Mouse (Mus musculus) right cerebral cortex, postnatal 14 days (tissue): ENCODE results near the gene Exoc8.

Source experiments
- DNase-seq: peaks from one replicate; pipeline ENCODE4 v3.0.0; 2022

The Exoc8 gene

DNA sequence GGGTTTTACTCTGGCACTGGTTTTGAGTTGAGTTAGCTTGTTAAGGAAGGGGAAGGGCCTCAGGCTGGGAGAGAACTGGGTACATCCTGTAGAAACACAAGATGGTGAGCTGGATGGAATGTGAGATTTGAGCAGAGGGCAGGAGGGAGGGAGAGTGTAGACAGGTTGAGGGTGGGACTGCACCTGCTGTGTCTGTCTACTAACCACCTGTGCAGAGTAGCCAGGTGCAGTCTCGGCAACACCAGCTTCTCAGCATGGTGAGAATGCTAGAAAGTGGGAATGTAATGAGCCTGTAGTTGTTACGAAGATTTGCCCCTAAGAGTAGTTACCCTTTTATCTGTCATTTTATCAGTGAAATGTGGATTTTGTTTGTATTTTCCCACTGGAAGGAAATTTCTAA lies 8.0 kb upstream of the Exoc8 start:
- DNase-seq = no peak

DNA sequence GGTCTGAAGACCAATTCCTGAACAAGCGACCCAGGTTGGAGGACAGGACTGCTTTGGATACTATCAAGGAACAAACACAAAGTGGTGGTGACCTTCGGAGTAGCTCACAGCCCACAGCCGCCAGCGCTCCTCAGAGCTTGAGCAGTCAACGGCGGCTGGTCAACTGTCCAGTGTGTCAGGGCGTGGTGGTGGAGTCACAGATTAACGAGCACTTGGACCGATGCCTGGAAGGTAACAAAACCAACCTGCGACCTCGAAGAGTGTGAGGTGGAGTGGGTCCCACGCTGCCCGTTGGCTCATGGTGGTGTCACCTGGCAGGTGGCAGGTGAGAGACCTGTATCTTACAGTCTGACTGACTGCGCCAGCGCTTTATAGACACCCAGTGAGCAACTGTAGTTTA lies 5.7 kb upstream of the Exoc8 start:
- DNase-seq = no peak

DNA sequence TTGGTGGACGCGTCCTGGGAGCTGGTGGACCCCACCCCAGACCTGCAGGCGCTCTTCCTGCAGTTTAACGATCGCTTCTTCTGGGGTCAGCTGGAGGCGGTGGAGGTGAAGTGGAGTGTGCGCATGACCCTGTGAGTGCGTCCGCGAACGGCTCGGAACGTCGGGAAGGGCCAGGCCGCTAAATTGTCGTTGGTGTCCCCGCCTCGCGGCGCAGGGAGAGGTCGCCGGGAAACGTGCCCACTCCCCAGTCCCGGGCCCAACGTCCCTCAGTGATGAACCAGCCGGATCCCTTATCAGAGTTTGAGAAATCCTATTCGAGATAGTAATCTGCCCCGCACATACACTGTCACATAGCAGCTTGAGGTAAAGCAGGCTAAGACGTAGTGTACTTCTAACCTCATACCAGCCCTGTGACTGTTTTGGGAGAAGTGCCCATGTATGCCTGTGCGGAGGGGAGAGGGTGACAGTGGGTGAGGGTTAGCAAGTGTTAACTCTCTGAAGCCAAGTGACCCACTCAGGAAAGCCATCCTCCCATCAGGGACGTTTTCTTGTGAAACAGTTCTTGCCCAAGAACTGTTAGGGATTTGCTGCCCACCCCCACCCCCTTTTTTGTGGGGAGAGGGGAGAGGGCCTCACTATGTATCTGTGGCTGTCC lies 873 bp upstream of the Exoc8 start:
- no peak for DNase-seq

DNA sequence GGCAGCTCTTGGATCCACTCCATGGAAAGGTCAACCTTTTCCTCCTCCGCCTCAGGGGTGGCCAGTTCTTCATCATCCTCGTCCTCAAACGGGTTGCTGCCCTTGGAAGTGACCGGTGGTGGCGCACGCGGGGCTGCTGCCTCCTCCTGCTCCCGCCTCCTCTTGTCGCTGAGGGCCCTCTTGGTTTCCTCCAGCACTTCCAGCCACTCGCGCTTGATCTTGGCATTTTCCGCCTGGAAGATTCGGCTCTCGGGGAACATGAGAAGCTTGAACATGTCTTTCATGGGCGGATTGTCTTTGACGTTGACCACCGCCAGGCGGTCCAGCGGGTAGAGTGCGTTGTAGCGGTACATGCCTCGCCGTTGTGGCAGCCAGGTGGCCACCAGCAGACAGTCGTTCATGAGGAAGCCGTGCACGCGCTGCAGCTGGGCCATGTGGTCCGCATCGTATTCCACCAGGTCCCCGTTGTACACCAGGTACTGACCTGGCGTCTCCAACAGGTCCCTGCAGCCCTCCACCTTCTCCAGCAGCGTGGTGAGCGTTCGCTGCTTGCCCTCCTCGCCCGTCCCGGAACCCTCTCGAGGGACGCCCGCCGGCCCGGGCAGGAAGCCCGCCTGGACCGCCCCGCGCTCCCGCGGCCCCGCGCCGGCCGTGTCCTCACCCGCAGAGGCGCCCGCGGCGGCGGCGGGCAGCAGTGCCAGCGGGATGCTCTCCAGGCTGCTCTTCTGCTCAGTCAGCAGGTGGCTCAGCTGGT lies 696 bp downstream of the Exoc8 start:
- peak; percentile 73 for DNase-seq

DNA sequence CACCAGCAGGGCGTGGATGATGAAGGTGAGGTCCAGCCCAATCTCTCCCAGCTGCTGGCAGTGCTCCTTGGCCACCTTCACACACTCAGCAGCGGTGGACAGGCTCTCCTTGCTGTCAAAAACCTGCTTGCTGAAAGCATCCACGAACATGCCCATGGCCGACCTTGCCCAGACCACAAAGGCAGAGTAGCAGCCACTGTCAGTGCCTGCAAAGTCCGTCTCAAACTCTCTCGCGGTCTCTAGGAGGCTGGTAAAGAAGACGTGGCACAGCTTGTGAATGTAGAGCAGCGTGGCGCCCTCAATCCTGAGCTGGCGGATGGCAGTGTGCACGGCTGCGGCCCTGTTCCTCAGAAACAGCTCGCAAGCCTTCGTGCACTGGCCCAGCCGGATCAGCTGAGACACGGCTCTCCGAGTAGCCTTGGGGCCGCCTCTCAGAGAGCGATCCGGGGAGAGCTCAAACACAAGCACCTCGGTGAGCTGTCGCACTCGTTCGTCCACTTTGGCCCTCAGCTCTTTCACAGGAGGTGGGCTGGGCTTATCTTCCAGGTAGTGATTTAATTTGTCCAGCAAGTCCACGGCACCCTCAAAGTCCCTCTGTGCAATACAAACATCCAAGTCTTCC lies 1.4 kb downstream of the Exoc8 start:
- DNase-seq = peak; percentile 26

DNA sequence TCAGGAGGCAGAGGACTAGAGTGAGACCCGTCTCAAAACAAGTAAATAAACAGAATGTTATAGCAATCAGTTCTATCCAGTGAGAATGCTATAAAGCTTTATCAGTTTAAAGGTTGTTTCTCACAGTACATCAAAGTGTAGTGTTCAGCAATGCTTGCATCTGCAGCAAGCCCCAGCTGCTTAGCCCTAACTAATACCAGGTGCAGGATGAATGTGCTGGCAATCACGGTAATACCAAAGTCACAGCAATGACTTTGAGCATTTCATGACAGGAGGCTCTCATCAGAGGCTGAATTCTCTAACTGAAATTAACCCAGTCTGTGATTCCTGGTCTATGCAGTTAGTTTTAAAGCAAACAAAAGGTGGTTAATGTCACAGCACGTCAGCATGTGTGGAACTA lies 4.9 kb downstream of the Exoc8 start:
- no peak for DNase-seq

DNA sequence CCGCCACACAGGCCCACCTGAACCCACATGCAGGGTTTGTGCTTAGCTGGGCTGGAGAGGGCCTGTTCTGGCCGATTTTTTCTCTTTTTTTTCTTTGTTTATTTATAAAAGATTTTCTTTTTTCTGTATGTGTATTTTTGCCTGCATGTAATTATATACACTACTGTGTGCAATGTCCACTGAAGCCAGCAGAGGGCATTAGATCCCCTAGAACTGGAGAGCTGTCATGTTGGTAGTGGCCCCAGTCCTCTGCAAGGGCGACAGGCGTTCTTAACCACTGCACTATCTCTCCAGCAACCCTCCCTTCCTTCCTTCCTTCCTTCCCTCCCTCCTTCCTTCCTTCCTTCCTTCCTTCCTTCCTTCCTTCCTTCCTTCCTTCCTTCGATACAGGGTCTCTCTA lies 9.1 kb downstream of the Exoc8 start:
- DNase-seq = no peak

DNA sequence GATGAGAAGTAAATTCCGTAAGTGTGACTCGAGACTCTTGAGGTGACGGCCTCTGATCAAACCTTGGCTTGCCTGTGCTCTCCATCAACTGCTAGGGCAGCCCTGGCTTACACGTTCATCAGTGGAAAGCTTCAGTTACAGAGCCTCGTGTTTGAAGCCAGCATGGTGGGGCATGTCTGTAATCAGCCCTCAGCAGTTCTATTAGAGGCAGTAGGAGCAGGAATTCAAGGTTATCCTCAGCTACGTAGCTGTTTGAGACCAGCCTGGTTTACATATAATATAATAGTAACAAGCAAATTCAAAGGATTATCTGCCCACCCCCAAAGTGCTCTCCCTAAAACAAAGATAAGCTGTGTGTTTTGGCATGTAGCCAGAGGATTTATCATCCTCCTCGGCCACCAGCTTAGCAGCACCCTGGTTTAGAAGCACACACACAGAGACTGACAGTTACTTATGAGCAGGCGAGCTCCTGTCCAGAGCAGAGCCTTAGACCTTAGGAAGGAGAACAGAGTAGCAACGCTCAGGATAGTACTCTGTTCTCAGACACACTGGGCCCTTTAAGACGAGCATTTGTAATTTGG lies 18.5 kb downstream of the Exoc8 start:
- no peak for DNase-seq

DNA sequence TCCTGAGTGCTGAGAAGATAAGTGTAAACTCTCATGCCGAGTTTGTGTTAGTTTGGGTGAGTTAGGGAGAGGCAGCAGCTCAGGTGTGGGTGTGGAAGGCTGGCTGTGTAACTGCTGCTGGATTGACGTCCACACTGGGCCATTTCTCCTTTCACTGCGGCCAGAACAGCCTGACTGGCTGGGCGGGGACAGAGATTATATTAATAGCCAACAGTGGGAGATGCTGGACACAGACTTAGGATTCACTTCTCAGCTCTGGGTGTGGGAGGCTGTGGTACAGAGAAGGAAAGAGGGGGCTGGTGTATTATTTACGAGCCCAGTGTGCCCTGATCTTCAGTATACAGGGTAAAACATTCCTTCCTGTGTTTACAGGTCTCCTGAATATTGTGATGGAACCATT lies 19.4 kb downstream of the Exoc8 start:
- DNase-seq = no peak

DNA sequence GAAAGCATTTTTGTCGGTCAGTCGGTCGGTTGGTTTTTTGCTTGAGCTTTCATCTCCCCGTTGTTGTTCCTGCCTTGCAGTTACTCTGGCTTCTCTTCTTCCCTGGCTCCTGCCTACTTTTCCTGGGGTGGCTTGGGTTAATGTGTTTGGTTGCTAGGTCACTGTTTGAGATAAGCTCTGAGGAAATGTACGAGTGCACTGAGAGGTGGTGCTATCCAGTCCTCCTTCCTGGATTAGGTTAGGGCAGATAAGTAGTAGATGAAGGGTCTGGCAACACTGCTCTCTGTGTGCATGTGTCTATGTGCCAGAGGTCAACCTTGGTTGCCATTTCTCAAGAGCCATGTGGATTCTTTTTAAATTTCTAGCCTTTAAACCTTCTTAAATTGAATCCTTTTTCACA lies 24.8 kb downstream of the Exoc8 start:
- no peak for DNase-seq

DNA sequence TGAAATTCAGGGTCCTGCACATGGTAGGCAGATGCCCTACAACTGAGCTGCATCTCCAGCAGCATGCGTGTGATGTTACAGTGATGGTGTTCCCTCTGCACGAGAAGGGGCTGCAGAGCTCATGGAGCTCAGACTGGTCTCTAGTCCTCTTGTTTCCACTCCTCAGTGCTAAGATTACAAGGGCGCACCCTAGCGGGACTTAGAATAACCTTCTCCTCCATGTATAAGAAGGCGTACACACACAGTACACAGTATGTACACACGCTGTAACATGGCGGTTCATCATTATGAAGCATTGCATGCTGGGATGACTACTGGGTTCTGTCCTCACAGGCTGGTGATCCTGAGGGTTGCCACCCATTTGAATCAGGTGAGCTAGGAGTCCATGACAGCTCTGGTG lies 25.4 kb downstream of the Exoc8 start:
- no peak for DNase-seq

DNA sequence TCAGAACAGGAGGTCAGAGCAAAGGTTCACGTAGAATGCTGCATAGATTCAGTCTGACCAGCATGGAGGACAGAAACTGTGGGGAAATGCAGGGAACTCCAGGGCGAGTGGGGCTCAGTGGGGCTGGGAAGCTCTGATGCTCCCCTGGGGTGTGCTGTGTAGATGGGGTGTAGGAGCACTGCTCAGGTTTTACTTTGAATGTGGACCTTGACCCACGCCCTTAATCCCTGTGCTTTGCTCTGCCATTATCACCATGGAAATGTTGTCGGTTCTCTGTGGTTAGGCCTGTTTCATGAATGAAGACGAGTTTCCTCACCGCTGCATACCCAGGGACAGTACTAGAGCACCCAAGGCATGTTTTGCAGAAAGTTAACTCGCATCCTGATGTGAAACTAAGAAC lies 26.0 kb downstream of the Exoc8 start:
- DNase-seq = no peak

DNA sequence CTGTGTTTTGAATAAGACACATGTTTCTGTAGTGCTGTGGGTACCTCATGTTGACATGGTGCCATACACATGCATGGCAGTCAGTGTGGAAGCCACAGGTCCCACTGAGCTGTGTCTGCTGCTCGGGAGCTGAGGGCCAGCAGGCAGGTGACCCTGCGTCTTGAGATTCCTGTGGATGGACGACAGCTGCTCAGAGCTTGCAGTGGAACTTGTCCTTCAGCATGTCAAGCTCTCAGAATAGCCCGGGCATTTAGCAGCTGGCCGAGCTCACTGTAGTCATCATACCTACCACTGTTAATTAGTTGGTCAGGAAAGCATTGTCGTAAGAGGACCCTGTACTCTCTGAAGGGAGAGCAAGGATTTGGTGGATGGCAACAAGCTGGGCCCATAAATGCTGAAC lies 27.8 kb downstream of the Exoc8 start:
- no peak for DNase-seq

DNA sequence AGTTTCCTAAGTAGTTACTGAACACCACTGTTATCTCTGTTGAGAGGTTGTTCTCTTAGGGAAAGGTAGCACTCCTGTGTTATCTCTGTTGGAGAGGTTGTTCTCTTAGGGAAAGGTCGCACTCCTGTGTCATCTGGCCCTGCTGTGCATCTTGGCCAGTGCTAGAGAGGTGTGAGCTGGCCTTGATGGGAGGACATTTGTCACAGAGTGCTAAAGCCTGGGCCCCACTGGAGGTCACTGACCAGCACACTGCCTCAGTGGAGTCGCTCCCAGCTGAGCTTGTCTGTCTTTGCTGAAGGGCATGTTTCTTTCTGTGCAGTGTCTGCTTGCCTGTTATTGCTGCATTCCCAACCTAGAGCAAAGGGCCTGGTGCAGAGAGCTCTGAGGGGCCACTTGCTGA lies 30.4 kb downstream of the Exoc8 start:
- DNase-seq = no peak

DNA sequence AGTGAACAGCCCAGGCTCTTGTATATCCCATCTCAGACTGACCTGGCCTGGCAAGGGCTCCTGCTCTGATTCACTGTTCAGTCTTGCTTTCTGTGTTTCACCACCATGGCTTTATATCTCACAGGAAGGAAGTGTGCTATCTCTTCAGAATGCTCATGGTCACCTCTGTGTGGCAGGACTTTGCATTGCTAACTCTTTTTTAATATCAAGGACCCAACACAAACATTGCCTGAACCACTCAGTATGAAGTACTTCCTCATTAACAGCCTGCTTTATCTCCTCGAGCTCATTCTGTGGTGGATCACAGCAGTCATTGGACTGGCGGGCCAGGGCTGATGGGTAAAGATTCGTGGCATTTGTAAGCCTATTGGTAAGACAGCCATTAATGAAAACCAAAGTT lies 30.8 kb downstream of the Exoc8 start:
- no peak for DNase-seq

DNA sequence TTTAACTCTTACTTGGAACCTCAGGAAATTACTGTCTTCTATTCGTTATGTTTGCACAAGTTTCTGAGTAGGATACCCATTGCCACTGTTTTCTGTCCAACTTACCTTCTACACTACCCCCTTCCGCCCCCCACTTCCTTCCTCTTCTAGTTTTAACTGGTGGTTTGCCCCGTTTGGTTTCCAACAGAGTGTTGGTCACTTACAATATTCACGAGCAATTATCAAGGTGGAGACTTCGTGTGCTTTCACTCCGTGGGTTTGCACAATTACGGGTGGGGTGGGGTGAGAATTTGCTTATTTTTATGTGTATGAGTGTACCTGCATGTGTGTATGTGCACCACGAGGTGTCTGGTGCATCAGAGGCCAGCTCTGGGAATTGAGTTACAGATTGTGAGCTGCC lies 33.8 kb downstream of the Exoc8 start:
- no peak for DNase-seq

DNA sequence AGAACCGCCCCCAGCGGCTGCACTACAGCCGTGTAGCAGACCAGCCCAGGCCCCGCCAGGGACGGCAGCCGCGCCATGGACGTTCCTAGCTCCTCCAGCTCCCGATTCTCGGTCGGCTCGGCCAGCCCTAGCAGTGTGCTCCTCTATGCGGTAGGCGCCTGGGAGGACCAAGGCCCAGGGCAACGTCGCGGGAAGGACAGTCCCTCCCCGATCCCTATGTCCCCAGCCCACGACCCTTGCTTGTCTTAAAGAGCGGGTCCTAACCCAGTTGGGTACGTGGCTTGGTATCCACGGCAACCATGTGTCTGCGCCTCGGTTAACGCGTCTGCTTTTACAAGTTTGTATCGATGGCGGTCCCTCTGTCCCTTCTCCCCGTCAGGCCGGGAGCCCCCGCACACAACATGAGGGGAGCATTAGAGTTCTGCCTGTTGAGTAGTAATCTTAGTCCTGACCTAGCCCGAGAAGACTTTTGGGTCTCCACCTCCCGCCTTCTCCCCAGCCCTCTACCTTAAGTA lies 34.3 kb downstream of the Exoc8 start:
- DNase-seq = no peak

DNA sequence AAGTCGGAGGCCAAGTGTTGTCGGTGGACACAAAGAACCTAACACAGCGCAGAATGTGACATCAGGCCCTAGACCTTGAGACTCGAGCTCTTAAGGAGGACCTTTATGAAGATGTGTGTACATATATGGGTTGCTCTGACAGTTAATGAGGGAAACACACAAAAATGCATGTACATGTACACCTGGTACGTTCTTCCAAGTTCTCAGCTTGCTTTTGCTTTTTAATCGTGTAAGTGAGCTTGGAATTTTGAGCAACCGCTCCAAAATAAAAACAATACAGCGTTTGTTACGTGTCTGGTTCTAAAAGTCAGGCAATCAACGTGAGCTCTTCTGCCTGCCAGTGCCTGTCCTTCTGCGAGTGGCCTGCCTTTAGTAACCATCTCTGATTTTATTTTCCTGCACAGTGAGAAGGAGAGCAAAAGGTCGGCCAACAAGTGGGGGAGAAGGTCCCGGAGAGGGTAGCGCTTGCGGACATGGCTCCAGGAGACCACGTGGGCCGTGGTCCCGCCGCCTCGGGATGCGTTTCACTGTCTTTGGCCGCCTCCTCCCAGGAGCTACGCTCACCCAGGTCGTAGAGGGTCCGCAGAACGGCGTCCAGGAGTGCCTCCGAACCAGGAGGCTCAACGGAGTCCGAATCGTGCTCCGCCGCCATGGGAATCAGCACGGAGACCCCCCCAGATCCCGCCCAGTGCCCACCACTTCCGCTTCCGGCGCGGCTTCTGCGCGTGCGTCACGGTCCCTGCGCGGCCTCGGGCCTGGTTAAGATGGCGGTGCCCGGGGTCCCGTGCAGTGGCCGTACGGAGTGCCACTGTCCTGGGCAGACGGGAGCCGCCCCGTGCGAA lies 35.0 kb downstream of the Exoc8 start, which contains the start of the genes Gnpat and 2810004N23Rik:
TSS of gene Gnpat (plus strand) at position 713 of the 842 bp plus-strand sequence.
TSS of gene 2810004N23Rik (minus strand) at position 800 of the 842 bp plus-strand sequence.
- DNase-seq = peak; percentile 95

DNA sequence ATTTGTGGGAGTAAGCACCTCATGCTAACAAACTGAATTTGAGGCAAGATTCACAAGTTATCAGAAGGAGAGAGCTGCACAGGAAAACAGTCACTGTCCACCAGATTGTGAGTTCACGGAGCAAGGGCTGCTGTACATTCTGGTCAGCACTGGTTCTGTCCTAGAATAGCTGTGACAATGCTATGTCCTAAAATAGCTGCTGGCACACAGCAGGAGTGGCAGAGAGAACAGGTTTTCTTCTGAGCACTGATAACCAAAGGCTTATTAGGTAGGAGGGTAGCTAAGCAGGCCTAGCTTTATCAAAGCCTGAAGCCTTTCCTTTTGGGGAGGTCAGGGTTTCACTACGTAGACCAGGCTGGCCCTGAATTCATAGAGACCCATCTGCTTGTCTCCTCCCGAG lies 37.3 kb downstream of the Exoc8 start:
- DNase-seq = no peak

DNA sequence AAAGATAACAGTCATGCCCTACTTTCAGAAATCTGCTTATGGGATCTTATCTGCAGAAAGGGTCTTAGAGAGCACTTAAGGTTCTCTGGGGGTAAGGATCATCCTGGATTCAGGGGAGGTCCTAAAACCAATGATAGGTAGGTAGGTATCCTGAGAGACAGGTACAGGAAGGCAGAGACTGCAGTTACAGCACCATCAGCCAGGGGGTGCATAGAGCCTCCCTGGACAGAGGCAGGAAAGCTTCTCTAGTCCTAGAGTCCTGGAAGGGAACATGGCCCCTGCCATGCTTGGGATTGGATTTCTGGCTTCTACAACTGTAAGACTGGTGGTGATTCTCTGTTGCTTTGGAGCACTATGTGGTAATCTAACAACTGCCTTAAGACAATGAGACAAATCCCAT lies 38.0 kb downstream of the Exoc8 start:
- DNase-seq = no peak

DNA sequence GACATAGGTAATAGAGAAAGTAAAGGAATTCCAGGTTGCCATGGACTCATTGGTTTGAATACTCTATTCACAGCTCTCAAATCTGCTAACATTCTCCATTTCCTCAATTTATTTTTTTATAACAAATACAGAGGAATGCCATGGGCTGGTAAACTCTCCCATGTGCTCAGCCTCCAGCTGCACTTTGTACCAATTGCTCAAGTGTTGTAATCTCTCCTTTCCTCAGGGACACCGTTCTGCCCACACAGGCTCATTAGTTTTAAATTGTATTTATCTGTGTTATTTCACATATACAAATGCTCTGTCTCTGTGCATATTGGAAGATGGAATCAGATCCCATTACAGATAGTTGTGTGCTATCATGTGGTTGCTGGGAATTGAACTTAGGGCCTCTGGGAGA lies 44.0 kb downstream of the Exoc8 start:
- DNase-seq = no peak

DNA sequence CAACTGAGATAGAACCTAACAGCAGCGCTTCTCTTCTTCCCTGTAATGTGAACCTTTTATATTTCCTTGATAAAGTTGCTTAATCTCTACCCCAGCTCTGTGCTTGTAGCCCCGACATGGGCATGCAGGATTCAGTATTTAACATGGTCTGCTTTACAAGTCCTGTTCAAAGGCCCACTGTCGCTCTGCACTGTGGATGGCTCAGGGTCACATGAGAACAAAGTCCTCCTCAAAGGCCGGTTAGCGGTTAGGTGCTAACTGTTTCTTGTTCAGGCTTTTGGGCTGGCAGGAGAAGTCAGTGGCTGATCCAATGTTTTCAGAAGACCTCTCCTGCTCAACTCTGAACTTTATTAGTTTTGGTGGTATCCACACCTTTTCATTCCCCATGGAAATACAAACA lies 51.9 kb downstream of the Exoc8 start:
- DNase-seq = no peak

DNA sequence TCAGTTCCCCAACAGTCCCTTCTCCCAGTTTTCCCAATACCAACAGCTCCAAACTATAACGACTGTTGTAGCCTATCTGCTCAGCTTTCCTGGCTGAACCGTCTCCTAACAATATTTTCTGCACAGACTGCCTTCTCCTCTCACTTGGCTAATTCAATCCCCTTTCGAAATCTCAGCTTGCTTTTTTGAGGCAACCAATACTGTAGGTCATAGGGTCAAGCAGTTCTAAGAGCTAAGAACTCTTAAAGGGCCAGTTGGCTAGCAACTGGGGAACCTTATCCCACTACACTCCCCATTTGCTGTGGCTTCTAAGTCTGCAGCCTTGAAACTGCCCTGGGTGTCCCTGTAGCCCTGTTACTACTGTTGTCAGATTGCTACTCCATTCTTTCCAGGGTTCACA lies 52.4 kb downstream of the Exoc8 start:
- DNase-seq = no peak
